ENCODE assay signal across 8 mouse cellular contexts in the genomic region with DNA sequence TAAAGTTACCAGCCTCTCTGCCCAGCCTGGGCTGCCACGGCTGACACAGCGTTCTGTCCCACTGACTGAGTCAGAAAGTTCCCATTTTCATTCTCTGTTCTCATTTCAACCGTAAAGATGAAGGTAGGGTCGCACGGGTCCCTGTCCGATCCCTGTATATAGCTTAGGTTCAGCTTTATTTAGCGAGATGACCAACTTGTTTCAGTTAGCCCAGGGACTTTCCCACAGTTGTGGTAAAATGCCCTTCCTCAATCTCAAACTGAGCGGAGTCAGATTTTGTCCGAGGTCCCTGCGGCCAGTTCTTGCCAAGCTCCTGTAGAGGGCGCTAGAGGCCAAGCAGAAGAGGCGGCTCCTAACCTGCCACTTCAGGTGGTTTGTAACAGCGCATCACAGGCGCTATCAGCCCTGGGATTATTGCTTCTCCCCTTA. TPM values are rescaled to one million over a fixed set of nuclear protein-coding genes. Genes with fewer than 3 reads are reported as not detected.
A peak's percentile ranks its signal among the peaks of the same experiment; 100 is the strongest.
DNase-seq lines count a peak whose midpoint lies in the region; ATAC-seq and TF ChIP-seq lines count a peak whose summit lies in the region.
"Had no signal": no experiment of that assay in that cellular context is flagged by ENCODE, and none has a peak within 500 bp of the region (broad histone marks: within the 10 kb centered on the region; RNA-seq: fewer than 3 reads in every experiment).

No protein-coding gene starts in this region.

- peak; percentile 79 for TF ChIP-seq CTCF in small intestine, adult 2 months (IDR thresholded peaks at IDR 0.05; ENCODE audit: extremely low read depth, insufficient read length, insufficient replicate concordance, low read depth, low read length)

- 28% methylated on average over 14 of the region's 14 CpGs for WGBS in midbrain, embryonic 14.5 days
- 25% methylated on average over 14 of the region's 14 CpGs for WGBS in midbrain, embryonic 16.5 days
- WGBS in small intestine, adult 2 months = 17% methylated on average over 14 of the region's 14 CpGs

- H3K27ac ChIP-seq in midbrain, embryonic 14.5 days (replicated peaks; ENCODE audit: low read depth, low read length) = no peak overlapping the region
- H3K27ac ChIP-seq in midbrain, embryonic 16.5 days (ENCODE audit: low read length) = no peak overlapping the region
- no peak overlapping the region for H3K27ac ChIP-seq in small intestine, adult 2 months (ENCODE audit: insufficient read depth, low read depth, low read length)
- H3K27ac ChIP-seq: heart, embryonic 13.5 days had no signal

- no peaks in the 10 kb centered on the region for H3K9me3 ChIP-seq in midbrain, embryonic 14.5 days (ENCODE audit: control insufficient read depth, low read length)
- no peaks in the 10 kb centered on the region for H3K9me3 ChIP-seq in midbrain, embryonic 16.5 days (replicated peaks; ENCODE audit: control insufficient read depth, low read length, poor library complexity, severe bottlenecking)
- H3K9me3 ChIP-seq: heart, embryonic 13.5 days had no signal

- peak; percentile 77 for DNase-seq in midbrain, embryonic 14.5 days
- DNase-seq in ZHBTc4 (ENCODE audit: low read depth, low spot score) = peak; percentile 89
- peak; percentile 72 to 85 for DNase-seq in cerebellum, postnatal 25 days
- DNase-seq in lung, postnatal 10 days = peak; percentile 70

- ATAC-seq in midbrain, embryonic 14.5 days (ENCODE audit: low FRiP score, low TSS enrichment) = no peak
- ATAC-seq in midbrain, embryonic 16.5 days = no peak
- ATAC-seq in hematopoietic stem cell, adult 5-6 weeks (replicated peaks in 1 of 2; ENCODE audit: insufficient read depth in 1 of 2, low FRiP score in 2 of 2, low TSS enrichment in 1 of 2, low read depth in 1 of 2, poor library complexity in 2 of 2, severe bottlenecking in 2 of 2) = peak; percentile 86 to 90

- no peaks in the 10 kb centered on the region for H3K4me1 ChIP-seq in midbrain, embryonic 14.5 days (ENCODE audit: control insufficient read depth, insufficient read depth, low read length)
- H3K4me1 ChIP-seq in midbrain, embryonic 16.5 days (ENCODE audit: control insufficient read depth, insufficient read depth, low read length) = no peaks in the 10 kb centered on the region
- H3K4me1 ChIP-seq in small intestine, adult 2 months (ENCODE audit: control insufficient read depth, insufficient read depth, insufficient read length, low read length) = no peaks in the 10 kb centered on the region
- H3K4me1 ChIP-seq: heart, embryonic 13.5 days had no signal

- H3K36me3 ChIP-seq in midbrain, embryonic 14.5 days (ENCODE audit: control insufficient read depth, insufficient read depth, low read length) = no peaks in the 10 kb centered on the region
- no peaks in the 10 kb centered on the region for H3K36me3 ChIP-seq in midbrain, embryonic 16.5 days (ENCODE audit: control insufficient read depth, insufficient read depth, low read length)
- no peaks in the 10 kb centered on the region for H3K36me3 ChIP-seq in small intestine, adult 2 months (ENCODE audit: control insufficient read depth, insufficient read depth, low read length)
- H3K36me3 ChIP-seq: heart, embryonic 13.5 days had no signal

- H3K9ac ChIP-seq in midbrain, embryonic 14.5 days (replicated peaks; ENCODE audit: low read length) = no peak overlapping the region
- no peak overlapping the region for H3K9ac ChIP-seq in midbrain, embryonic 16.5 days (ENCODE audit: low read depth, low read length)
- H3K9ac ChIP-seq: heart, embryonic 13.5 days had no signal

- no peak overlapping the region for H3K4me2 ChIP-seq in midbrain, embryonic 14.5 days (ENCODE audit: low read length)
- no peak overlapping the region for H3K4me2 ChIP-seq in midbrain, embryonic 16.5 days (ENCODE audit: low read length)
- H3K4me2 ChIP-seq: heart, embryonic 13.5 days had no signal

- H3K4me3 ChIP-seq in midbrain, embryonic 14.5 days (replicated peaks; ENCODE audit: low read depth, low read length) = no peak overlapping the region
- no peak overlapping the region for H3K4me3 ChIP-seq in midbrain, embryonic 16.5 days (ENCODE audit: low read depth, low read length)
- no peak overlapping the region for H3K4me3 ChIP-seq in small intestine, adult 2 months (ENCODE audit: low read depth, low read length)
- H3K4me3 ChIP-seq: heart, embryonic 13.5 days had no signal

- TF ChIP-seq POLR2A in small intestine, adult 2 months (IDR thresholded peaks at IDR 0.05; ENCODE audit: low read depth, low read length) = no peak

- H3K27me3 ChIP-seq in midbrain, embryonic 14.5 days (ENCODE audit: control insufficient read depth, insufficient read depth, low read length) = no peaks in the 10 kb centered on the region
- no peaks in the 10 kb centered on the region for H3K27me3 ChIP-seq in midbrain, embryonic 16.5 days (ENCODE audit: control insufficient read depth, insufficient read depth, low read depth, low read length)
- H3K27me3 ChIP-seq in small intestine, adult 2 months (ENCODE audit: control insufficient read depth, insufficient read depth, low read length) = no peaks in the 10 kb centered on the region

RNA-seq across cellular contexts. Expression of a gene that starts 34.3 kb away (rescaled TPM):
- 0.45 TPM in 1 of 2 replicates, not detected in the other for polyA plus RNA-seq in midbrain, embryonic 14.5 days (2014; fragmentation: Nextera tagmentation; extraction: Ambion mirVana)
- 0.15 TPM in 1 of 2 replicates, not detected in the other for polyA plus RNA-seq in midbrain, embryonic 16.5 days (2015; fragmentation: Nextera tagmentation; extraction: Ambion mirVana)
- total RNA-seq in hematopoietic stem cell, adult 5-6 weeks (2017) = 1.2 and 2.8 TPM in 2 replicates
- 2.5 and 4.1 TPM in 2 replicates for polyA plus RNA-seq in small intestine, adult 2 months (2012; rRNA removed)

RNA-seq across cellular contexts. Expression of a gene that starts 41.6 kb away (rescaled TPM):
- polyA plus RNA-seq in midbrain, embryonic 14.5 days (2014; fragmentation: Nextera tagmentation; extraction: Ambion mirVana) = 173 and 222 TPM in 2 replicates
- 270 and 326 TPM in 2 replicates for polyA plus RNA-seq in midbrain, embryonic 16.5 days (2015; fragmentation: Nextera tagmentation; extraction: Ambion mirVana)
- 298 and 368 TPM in 2 replicates for total RNA-seq in hematopoietic stem cell, adult 5-6 weeks (2017)
- 4.0 and 6.9 TPM in 2 replicates for polyA plus RNA-seq in small intestine, adult 2 months (2012; rRNA removed)

RNA-seq across cellular contexts. Expression of a gene that starts 54.7 kb away (rescaled TPM):
- polyA plus RNA-seq in midbrain, embryonic 14.5 days (2014; fragmentation: Nextera tagmentation; extraction: Ambion mirVana) = 4.1 and 6.9 TPM in 2 replicates
- polyA plus RNA-seq in midbrain, embryonic 16.5 days (2015; fragmentation: Nextera tagmentation; extraction: Ambion mirVana) = 8.2 and 11.3 TPM in 2 replicates
- total RNA-seq in hematopoietic stem cell, adult 5-6 weeks (2017) = not detected in 2 replicates
- polyA plus RNA-seq in small intestine, adult 2 months (2012; rRNA removed) = 0.13 and 0.20 TPM in 2 replicates

Comparison
In these comparisons a context has a peak if more than half of its experiments do, and no peak if none do; other contexts are left out.
1. ATAC-seq: peak in hematopoietic stem cell, adult 5-6 weeks (2 of 2); none in midbrain, embryonic 14.5 days (single experiment) and midbrain, embryonic 16.5 days (single experiment).
2. RNA of a gene that starts 41.6 kb away (polyA plus RNA-seq): 270 to 326 TPM in midbrain, embryonic 16.5 days and 173 to 222 TPM in midbrain, embryonic 14.5 days; 4.0 to 6.9 TPM in small intestine, adult 2 months; every median in the first group is over 10 times any median in the second.
3. Peak in every context shown above with its lines, with median percentiles within 50 percentile points of each other: DNase-seq.